Comparison of ENCODE assay signal across 44 mouse cellular contexts in genomic region chr13:24756756-24757155, GRCm38 (mm10). TPM values are rescaled to one million over a fixed set of nuclear protein-coding genes. Genes with fewer than 3 reads are reported as not detected.
"Had no signal": no experiment of that assay in that cellular context is flagged by ENCODE, and none has a peak within 500 bp of the region (broad histone marks: within the 10 kb centered on the region; RNA-seq: fewer than 3 reads in every experiment).

No protein-coding gene starts in this region.

- ATAC-seq: liver, embryonic 12.5 days; liver, postnatal 0 days; lung, postnatal 0 days; midbrain, embryonic 13.5 days; midbrain, embryonic 15.5 days; midbrain, embryonic 16.5 days had no signal

- DNase-seq: left cerebral cortex, postnatal 4 days; liver; liver, embryonic 13.5 days; liver, postnatal 0 days; lung, adult 18-20 months; lung, adult 2 months; lung, embryonic 14.5 days; lung, postnatal 10 days; lung, postnatal 14 days; lung, postnatal 36 days; lung, postnatal 4 days; midbrain, embryonic 14.5 days had no signal

- H3K9ac ChIP-seq: limb, embryonic 12.5 days; limb, embryonic 13.5 days; limb, embryonic 15.5 days; liver, embryonic 12.5 days; liver, embryonic 13.5 days; liver, embryonic 14.5 days; liver, embryonic 15.5 days; liver, postnatal 0 days; lung, embryonic 14.5 days; lung, embryonic 15.5 days; midbrain, embryonic 12.5 days; midbrain, embryonic 13.5 days; midbrain, embryonic 15.5 days; neural tube, embryonic 12.5 days had no signal

- H3K36me3 ChIP-seq: midbrain, embryonic 15.5 days had no signal

- H3K4me2 ChIP-seq: limb, embryonic 12.5 days; limb, embryonic 13.5 days; limb, embryonic 15.5 days; liver, embryonic 11.5 days; liver, embryonic 12.5 days; liver, embryonic 13.5 days; liver, embryonic 15.5 days; lung, embryonic 14.5 days; lung, embryonic 15.5 days; midbrain, embryonic 12.5 days; midbrain, embryonic 13.5 days; midbrain, embryonic 15.5 days; neural tube, embryonic 12.5 days had no signal

- H3K27ac ChIP-seq: left cerebral cortex, adult 2 months; limb, embryonic 10.5 days; limb, embryonic 12.5 days; limb, embryonic 13.5 days; limb, embryonic 15.5 days; liver, embryonic 12.5 days; liver, embryonic 13.5 days; liver, embryonic 14.5 days; liver, embryonic 15.5 days; lung, embryonic 15.5 days; macrophage; midbrain, embryonic 12.5 days; midbrain, embryonic 13.5 days; midbrain, embryonic 15.5 days; neural tube, embryonic 12.5 days had no signal

- H3K4me3 ChIP-seq: left cerebral cortex, adult 2 months; limb, embryonic 10.5 days; limb, embryonic 12.5 days; limb, embryonic 13.5 days; limb, embryonic 15.5 days; liver, embryonic 12.5 days; liver, embryonic 13.5 days; liver, embryonic 15.5 days; lung, embryonic 15.5 days; megakaryocyte, embryonic 14.5 days; midbrain, embryonic 12.5 days; midbrain, embryonic 13.5 days; midbrain, embryonic 15.5 days; myocyte; neural tube, embryonic 12.5 days had no signal

- H3K9me3 ChIP-seq: limb, embryonic 10.5 days; limb, embryonic 12.5 days; limb, embryonic 13.5 days; limb, embryonic 15.5 days; liver, embryonic 12.5 days; liver, embryonic 13.5 days; liver, embryonic 15.5 days; lung, embryonic 15.5 days; megakaryocyte, embryonic 14.5 days; midbrain, embryonic 12.5 days; midbrain, embryonic 13.5 days; midbrain, embryonic 15.5 days; neural tube, embryonic 12.5 days had no signal

- H3K4me1 ChIP-seq: neural tube, embryonic 12.5 days had no signal

- H3K27me3 ChIP-seq: limb, embryonic 12.5 days; limb, embryonic 13.5 days; limb, embryonic 15.5 days; liver, embryonic 12.5 days; liver, embryonic 13.5 days; liver, embryonic 15.5 days; lung, embryonic 15.5 days; megakaryocyte, embryonic 14.5 days; midbrain, embryonic 12.5 days; midbrain, embryonic 13.5 days; midbrain, embryonic 15.5 days; neural tube, embryonic 12.5 days had no signal

RNA-seq across cellular contexts. Expression of gene Armh2, which starts 15.7 kb away (rescaled TPM):
- total RNA-seq: left cerebral cortex, adult 2 months; left cerebral cortex, adult 8-10 months; left cerebral cortex, postnatal 10 days; left cerebral cortex, postnatal 25 days; left cerebral cortex, postnatal 36 days; left cerebral cortex, postnatal 4 days; liver, adult 2 months; megakaryocyte progenitor cell, adult 5-6 weeks; midbrain, postnatal 0 days; monocyte, adult 5-6 weeks had no signal
- polyA plus RNA-seq: limb, embryonic 10.5 days; limb, embryonic 11.5 days; limb, embryonic 12.5 days; limb, embryonic 13.5 days; limb, embryonic 14.5 days; limb, embryonic 15.5 days; liver, adult 2 months; liver, embryonic 11.5 days; liver, embryonic 13.5 days; liver, embryonic 14.5 days; liver, embryonic 15.5 days; liver, embryonic 16.5 days; liver, postnatal 0 days; lung, adult 2 months; lung, embryonic 14.5 days; lung, embryonic 15.5 days; lung, embryonic 16.5 days; lung, postnatal 0 days; macrophage; midbrain, embryonic 12.5 days; midbrain, embryonic 13.5 days; midbrain, embryonic 14.5 days; midbrain, embryonic 16.5 days; midbrain, postnatal 0 days; neural tube, embryonic 11.5 days; neural tube, embryonic 12.5 days had no signal
